Mouse (Mus musculus): ENCODE measurements around the gene Rad51.

Gene Rad51

GRCm38 (mm10) chr2:119163999-119164398 lies 51.4 kb downstream of the Rad51 start:
- no peak for DNase-seq (ENCODE audit: low spot score in 2 of 2)

- DNase-seq (ENCODE audit: low spot score in 2 of 2): no peak
Measured at GRCm38 (mm10) chr2:119165401-119165800, 52.8 kb downstream of the Rad51 start.

- peak; percentile 44 to 55 for DNase-seq (ENCODE audit: low spot score in 2 of 2)
Measured at GRCm38 (mm10) chr2:119166901-119167865, 54.6 kb downstream of the Rad51 start, which contains the start of gene Gchfr. Gchfr (plus strand) TSS chr2:119167773.

- DNase-seq (ENCODE audit: low spot score in 2 of 2): no peak
Measured at GRCm38 (mm10) chr2:119167866-119168256, 55.3 kb downstream of the Rad51 start.

GRCm38 (mm10) chr2:119170282-119170681 lies 57.7 kb downstream of the Rad51 start:
- DNase-seq (ENCODE audit: low spot score in 2 of 2): no peak

- DNase-seq (ENCODE audit: low spot score in 2 of 2): no peak
Measured at GRCm38 (mm10) chr2:119171574-119171973, 59.0 kb downstream of the Rad51 start.

GRCm38 (mm10) chr2:119172446-119172845 lies 59.9 kb downstream of the Rad51 start:
- no peak for DNase-seq (ENCODE audit: low spot score in 2 of 2)

- DNase-seq (ENCODE audit: low spot score in 2 of 2): peak; percentile 37 to 76
Measured at GRCm38 (mm10) chr2:119172862-119173576, 60.4 kb downstream of the Rad51 start.

- peak in 1 of 2 experiments; percentile 38 for DNase-seq (ENCODE audit: low spot score in 2 of 2)
Measured at GRCm38 (mm10) chr2:119173991-119174651, 61.5 kb downstream of the Rad51 start, which contains the start of gene Gm14137. Gm14137 (plus strand) TSS chr2:119174509.

- no peak for DNase-seq (ENCODE audit: low spot score in 2 of 2)
Measured at GRCm38 (mm10) chr2:119174866-119175265, 62.3 kb downstream of the Rad51 start.

GRCm38 (mm10) chr2:119175614-119176013 lies 63.0 kb downstream of the Rad51 start:
- no peak for DNase-seq (ENCODE audit: low spot score in 2 of 2)

- no peak for DNase-seq (ENCODE audit: low spot score in 2 of 2)
Measured at GRCm38 (mm10) chr2:119176761-119177160, 64.2 kb downstream of the Rad51 start.

- no peak for DNase-seq (ENCODE audit: low spot score in 2 of 2)
Measured at GRCm38 (mm10) chr2:119177384-119177939, 64.9 kb downstream of the Rad51 start.

- DNase-seq (ENCODE audit: low spot score in 2 of 2): no peak
Measured at GRCm38 (mm10) chr2:119182914-119183313, 70.3 kb downstream of the Rad51 start.

- peak; percentile 91 to 92 for DNase-seq (ENCODE audit: low spot score in 2 of 2)
Measured at GRCm38 (mm10) chr2:119189029-119189710, 76.6 kb downstream of the Rad51 start.

- DNase-seq (ENCODE audit: low spot score in 2 of 2): no peak
Measured at GRCm38 (mm10) chr2:119190969-119191368, 78.4 kb downstream of the Rad51 start.

- no peak for DNase-seq (ENCODE audit: low spot score in 2 of 2)
Measured at GRCm38 (mm10) chr2:119194140-119194539, 81.5 kb downstream of the Rad51 start.

GRCm38 (mm10) chr2:119196316-119197108 lies 83.9 kb downstream of the Rad51 start:
- DNase-seq (ENCODE audit: low spot score in 2 of 2): no peak
